Mouse (Mus musculus): ENCODE measurements around the gene Gpam. TPM values are rescaled to one million over a fixed set of nuclear protein-coding genes. Genes with fewer than 3 reads are reported as not detected.
"Not testable (repeated sequence)": the region's sequence is repeated elsewhere in the genome, so short reads cannot be mapped to it uniquely, and the experiment has no call there.

Gpam gene
- polyA plus RNA-seq (2014; fragmentation: Nextera tagmentation; extraction: Ambion mirVana), result 9.9 and 11.0 TPM in 2 replicates

DNA sequence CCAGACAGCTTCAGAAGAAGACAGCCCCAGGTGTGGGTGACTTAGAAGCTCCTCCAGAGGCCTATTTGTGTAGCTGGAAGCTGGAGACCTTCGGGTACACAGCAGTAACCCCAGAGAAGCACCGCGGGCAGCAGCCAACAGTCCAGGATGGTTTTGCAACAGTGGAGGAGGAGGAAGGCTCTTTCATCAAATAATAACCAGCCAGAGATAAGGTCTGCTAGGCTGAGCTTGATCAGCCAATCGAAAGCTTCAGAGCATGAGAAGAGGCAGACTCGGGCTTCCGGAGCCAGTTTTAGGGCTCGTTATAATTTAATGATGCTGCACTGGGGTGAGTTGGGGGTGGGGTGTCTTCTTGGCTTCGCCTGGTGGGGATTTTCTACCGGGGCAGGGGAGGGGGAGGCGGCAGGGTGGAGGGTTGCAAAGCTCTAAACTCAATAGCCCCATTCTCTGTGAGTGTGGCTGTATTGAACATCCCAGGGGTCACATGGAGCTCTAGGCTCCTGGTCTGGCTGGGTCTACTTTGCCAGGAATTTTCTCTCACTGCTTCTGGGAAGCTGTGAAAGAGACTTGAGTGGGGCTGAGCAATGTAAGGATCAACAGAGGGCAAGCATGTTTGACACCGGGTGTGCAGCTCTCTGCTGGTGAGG lies at the start of gene Gpam:
Gene Gpam, minus strand, starts transcription at position 167 of the 647 bp plus-strand sequence.
- Histone ChIP-seq H3K27me3 (ENCODE audit: control insufficient read depth, insufficient read depth, low read length) (no peaks in the 10 kb centered on the region), H3K9ac (ENCODE audit: low read depth, low read length) (no peak within 1 kb of the TSS), H3K4me3 (ENCODE audit: low read depth, low read length) (no peak within 1 kb of the TSS), H3K36me3 (ENCODE audit: control insufficient read depth, insufficient read depth, low read length) (no peaks in the 10 kb centered on the region), H3K4me2 (no peak within 1 kb of the TSS), H3K9me3 (replicated peaks; ENCODE audit: control insufficient read depth, low read length) (no peaks in the 10 kb centered on the region), H3K27ac (ENCODE audit: low read depth, low read length) (no peak within 1 kb of the TSS), H3K4me1 (ENCODE audit: control insufficient read depth, insufficient read depth, low read length) (peaks cover 5% of the 10 kb centered on the region; the same call in 1 of the 2 replicates)
- 60% methylated on average over 11 of the region's 11 CpGs for WGBS (ENCODE audit: insufficient replicate concordance)
- no peak for ATAC-seq (replicated peaks; ENCODE audit: insufficient number of reproducible peaks, low FRiP score, low TSS enrichment)

GRCm38 (mm10) chr19:55171585-55171984 lies 44.5 kb upstream of the Gpam start:
- no peak for ATAC-seq (replicated peaks; ENCODE audit: insufficient number of reproducible peaks, low FRiP score, low TSS enrichment)

GRCm38 (mm10) chr19:55170399-55170798 lies 43.4 kb upstream of the Gpam start:
- ATAC-seq (replicated peaks; ENCODE audit: insufficient number of reproducible peaks, low FRiP score, low TSS enrichment), result no peak
- peaks cover 3% of the 10 kb centered on the region; the same call in 1 of the 2 replicates for H3K9me3 ChIP-seq (replicated peaks; ENCODE audit: control insufficient read depth, low read length)
- no peak overlapping the region for H3K27ac ChIP-seq (ENCODE audit: low read depth, low read length)

More at GRCm38 (mm10) chr19:55171585-55171984, 44.5 kb upstream of the Gpam start:
- Histone ChIP-seq H3K36me3 (ENCODE audit: control insufficient read depth, insufficient read depth, low read length) (no peaks in the 10 kb centered on the region), H3K27me3 (ENCODE audit: control insufficient read depth, insufficient read depth, low read length) (no peaks in the 10 kb centered on the region), H3K4me3 (ENCODE audit: low read depth, low read length) (no peak overlapping the region), H3K27ac (ENCODE audit: low read depth, low read length) (no peak overlapping the region), H3K9ac (ENCODE audit: low read depth, low read length) (no peak overlapping the region), H3K9me3 (replicated peaks; ENCODE audit: control insufficient read depth, low read length) (peaks cover 3% of the 10 kb centered on the region; the same call in 1 of the 2 replicates), H3K4me1 (ENCODE audit: control insufficient read depth, insufficient read depth, low read length) (no peaks in the 10 kb centered on the region), H3K4me2 (no peak overlapping the region)
- 79% methylated on average over 1 of the region's 1 CpGs for WGBS (ENCODE audit: insufficient replicate concordance)

DNA sequence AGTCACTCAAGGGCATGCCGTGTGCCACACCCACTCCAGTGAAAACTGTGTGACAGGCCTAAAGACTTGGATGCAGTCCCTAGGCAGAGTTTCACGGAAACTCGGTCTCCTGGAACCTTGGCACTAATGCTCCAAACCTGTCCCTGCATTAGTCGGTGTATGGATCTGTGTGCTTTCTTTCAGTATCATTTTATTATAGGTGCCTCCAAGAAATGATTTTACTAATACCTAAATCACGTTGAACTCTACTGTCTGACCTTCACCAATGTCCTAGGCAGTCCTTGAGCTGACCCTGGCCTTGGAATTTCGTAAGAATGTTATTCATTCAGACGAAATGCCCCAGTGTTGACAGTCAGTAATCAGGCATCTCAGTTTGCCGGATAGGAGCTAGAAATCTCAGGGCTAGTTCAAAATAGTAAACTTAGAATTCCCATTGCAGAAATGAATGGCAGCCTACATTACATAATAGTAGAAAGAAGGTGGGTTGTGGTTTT lies 42.2 kb upstream of the Gpam start:
- H3K9me3 ChIP-seq (replicated peaks; ENCODE audit: control insufficient read depth, low read length); H3K36me3 ChIP-seq (ENCODE audit: control insufficient read depth, insufficient read depth, low read length); H3K27ac ChIP-seq (ENCODE audit: low read depth, low read length); H3K4me3 ChIP-seq (ENCODE audit: low read depth, low read length); H3K27me3 ChIP-seq (ENCODE audit: control insufficient read depth, insufficient read depth, low read length); ATAC-seq (replicated peaks; ENCODE audit: insufficient number of reproducible peaks, low FRiP score, low TSS enrichment); H3K9ac ChIP-seq (ENCODE audit: low read depth, low read length); H3K4me2 ChIP-seq; H3K4me1 ChIP-seq (ENCODE audit: control insufficient read depth, insufficient read depth, low read length): not testable (repeated sequence)
- 83% methylated on average over 8 of the region's 8 CpGs for WGBS (ENCODE audit: insufficient replicate concordance)

More at GRCm38 (mm10) chr19:55170399-55170798, 43.4 kb upstream of the Gpam start:
- H3K9ac ChIP-seq (ENCODE audit: low read depth, low read length), result no peak overlapping the region
- H3K36me3 ChIP-seq (ENCODE audit: control insufficient read depth, insufficient read depth, low read length), result no peaks in the 10 kb centered on the region
- H3K4me3 ChIP-seq (ENCODE audit: low read depth, low read length), result no peak overlapping the region
- H3K4me2 ChIP-seq, result no peak overlapping the region
- no peaks in the 10 kb centered on the region for H3K4me1 ChIP-seq (ENCODE audit: control insufficient read depth, insufficient read depth, low read length)
- no peaks in the 10 kb centered on the region for H3K27me3 ChIP-seq (ENCODE audit: control insufficient read depth, insufficient read depth, low read length)

- WGBS (ENCODE audit: insufficient replicate concordance), result 73% methylated on average over 6 of the region's 6 CpGs
- no peak for ATAC-seq (replicated peaks; ENCODE audit: insufficient number of reproducible peaks, low FRiP score, low TSS enrichment)
- Histone ChIP-seq H3K27ac (ENCODE audit: low read depth, low read length) (no peak overlapping the region), H3K4me1 (ENCODE audit: control insufficient read depth, insufficient read depth, low read length) (no peaks in the 10 kb centered on the region), H3K9me3 (replicated peaks; ENCODE audit: control insufficient read depth, low read length) (peaks cover 3% of the 10 kb centered on the region; the same call in 1 of the 2 replicates), H3K4me3 (ENCODE audit: low read depth, low read length) (no peak overlapping the region), H3K27me3 (ENCODE audit: control insufficient read depth, insufficient read depth, low read length) (no peaks in the 10 kb centered on the region), H3K4me2 (no peak overlapping the region), H3K9ac (ENCODE audit: low read depth, low read length) (no peak overlapping the region), H3K36me3 (ENCODE audit: control insufficient read depth, insufficient read depth, low read length) (no peaks in the 10 kb centered on the region)
Observed at GRCm38 (mm10) chr19:55168360-55168759, 41.3 kb upstream of the Gpam start.

GRCm38 (mm10) chr19:55167741-55168140 lies 40.7 kb upstream of the Gpam start:
- WGBS (ENCODE audit: insufficient replicate concordance), result 33% methylated on average over 2 of the region's 2 CpGs
- no peak for ATAC-seq (replicated peaks; ENCODE audit: insufficient number of reproducible peaks, low FRiP score, low TSS enrichment)
- Histone ChIP-seq H3K4me3 (ENCODE audit: low read depth, low read length) (no peak overlapping the region), H3K9me3 (replicated peaks; ENCODE audit: control insufficient read depth, low read length) (peaks cover 3% of the 10 kb centered on the region; the same call in 1 of the 2 replicates), H3K27ac (ENCODE audit: low read depth, low read length) (no peak overlapping the region), H3K27me3 (ENCODE audit: control insufficient read depth, insufficient read depth, low read length) (no peaks in the 10 kb centered on the region), H3K36me3 (ENCODE audit: control insufficient read depth, insufficient read depth, low read length) (no peaks in the 10 kb centered on the region), H3K4me2 (no peak overlapping the region), H3K4me1 (ENCODE audit: control insufficient read depth, insufficient read depth, low read length) (no peaks in the 10 kb centered on the region), H3K9ac (ENCODE audit: low read depth, low read length) (no peak overlapping the region)

DNA sequence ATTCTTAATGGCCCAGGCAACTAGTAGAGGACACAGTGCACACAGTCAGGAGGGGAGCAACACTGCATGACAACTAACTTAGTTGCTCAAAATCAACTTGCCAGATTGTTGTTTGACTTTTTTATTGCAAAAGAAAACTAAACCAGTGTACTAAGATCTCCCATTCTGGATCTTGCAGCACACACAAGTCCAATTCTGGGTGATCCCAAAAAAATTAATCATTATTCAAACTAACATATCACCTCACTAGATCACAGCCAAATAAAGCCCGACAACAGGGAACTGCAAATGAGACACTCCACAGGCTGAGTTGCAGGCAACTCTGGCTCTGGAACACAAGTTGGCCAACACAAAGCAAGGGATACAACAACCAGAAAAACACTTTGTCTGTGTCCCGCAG lies 39.7 kb upstream of the Gpam start:
- Histone ChIP-seq H3K4me3 (ENCODE audit: low read depth, low read length) (no peak overlapping the region), H3K27ac (ENCODE audit: low read depth, low read length) (no peak overlapping the region), H3K4me1 (ENCODE audit: control insufficient read depth, insufficient read depth, low read length) (no peaks in the 10 kb centered on the region), H3K9me3 (replicated peaks; ENCODE audit: control insufficient read depth, low read length) (peaks cover 3% of the 10 kb centered on the region; the same call in 1 of the 2 replicates), H3K27me3 (ENCODE audit: control insufficient read depth, insufficient read depth, low read length) (no peaks in the 10 kb centered on the region), H3K36me3 (ENCODE audit: control insufficient read depth, insufficient read depth, low read length) (no peaks in the 10 kb centered on the region), H3K9ac (ENCODE audit: low read depth, low read length) (no peak overlapping the region), H3K4me2 (no peak overlapping the region)
- WGBS (ENCODE audit: insufficient replicate concordance), result 86% methylated on average over 2 of the region's 2 CpGs
- no peak for ATAC-seq (replicated peaks; ENCODE audit: insufficient number of reproducible peaks, low FRiP score, low TSS enrichment)

- H3K4me1 ChIP-seq (ENCODE audit: control insufficient read depth, insufficient read depth, low read length), result no peaks in the 10 kb centered on the region
- H3K27ac ChIP-seq (ENCODE audit: low read depth, low read length), result no peak overlapping the region
- no peaks in the 10 kb centered on the region for H3K27me3 ChIP-seq (ENCODE audit: control insufficient read depth, insufficient read depth, low read length)
- whole genome bisulfite sequencing (ENCODE audit: insufficient replicate concordance), result 78% methylated on average over 4 of the region's 4 CpGs
- H3K9ac ChIP-seq (ENCODE audit: low read depth, low read length), result no peak overlapping the region
- H3K4me2 ChIP-seq, result no peak overlapping the region
- H3K36me3 ChIP-seq (ENCODE audit: control insufficient read depth, insufficient read depth, low read length), result no peaks in the 10 kb centered on the region
- ATAC-seq (replicated peaks; ENCODE audit: insufficient number of reproducible peaks, low FRiP score, low TSS enrichment), result no peak
- H3K4me3 ChIP-seq (ENCODE audit: low read depth, low read length), result no peak overlapping the region
- H3K9me3 ChIP-seq (replicated peaks; ENCODE audit: control insufficient read depth, low read length), result peaks cover 3% of the 10 kb centered on the region; the same call in 1 of the 2 replicates
Observed at GRCm38 (mm10) chr19:55165954-55166353, 38.9 kb upstream of the Gpam start.
